Mouse (Mus musculus) regulatory T cell (primary cell): Measurements from ENCODE around the gene Kdm1b.

ENCODE experiments used
- in situ Hi-C: fragments of 300-600 bp; cut with MboI, MseI; formaldehyde crosslinking; loops from one replicate; pipeline ENCODE4 v1.15.1; 2025; ENCODE audit warnings: high pct_unique_total_duplicates

The Kdm1b gene

GRCm38 (mm10) chr13:47043030-47043680 lies at the start of gene Kdm1b:
Gene Kdm1b, plus strand, starts transcription at chr13:47043499.
- in situ Hi-C loops = no loop called here

GRCm38 (mm10) chr13:46997355-46997754 lies 45.9 kb upstream of the Kdm1b start:
- in situ Hi-C loops = no loop called here

- in situ Hi-C loops = no loop called here
Observed at GRCm38 (mm10) chr13:46999498-46999897, 43.8 kb upstream of the Kdm1b start.

- in situ Hi-C loops = no loop called here
Observed at GRCm38 (mm10) chr13:47001590-47001989, 41.7 kb upstream of the Kdm1b start.

- in situ Hi-C loops = loop anchor here (5.0 kb wide), 1 partner anchor 61 kb away; no protein-coding TSS in a partner anchor
Observed at GRCm38 (mm10) chr13:47013740-47014139, 29.6 kb upstream of the Kdm1b start.

- in situ Hi-C loops = loop anchor here (5.0 kb wide), 1 partner anchor 62 kb away; no protein-coding TSS in a partner anchor
Observed at GRCm38 (mm10) chr13:47014334-47015194, 28.7 kb upstream of the Kdm1b start, which contains the start of gene Nhlrc1. Gene Nhlrc1, minus strand, starts transcription at chr13:47014850.

GRCm38 (mm10) chr13:47015195-47015501 lies 28.2 kb upstream of the Kdm1b start:
- in situ Hi-C loops = no loop called here

- in situ Hi-C loops = no loop called here
Observed at GRCm38 (mm10) chr13:47017259-47017658, 26.0 kb upstream of the Kdm1b start.

- in situ Hi-C loops = no loop called here
Observed at GRCm38 (mm10) chr13:47019774-47020173, 23.5 kb upstream of the Kdm1b start.

- in situ Hi-C loops = no loop called here
Observed at GRCm38 (mm10) chr13:47020798-47021197, 22.5 kb upstream of the Kdm1b start.

GRCm38 (mm10) chr13:47030376-47031107 lies 12.8 kb upstream of the Kdm1b start:
- in situ Hi-C loops = no loop called here

GRCm38 (mm10) chr13:47033602-47034001 lies 9.7 kb upstream of the Kdm1b start:
- in situ Hi-C loops = no loop called here

- in situ Hi-C loops = no loop called here
Observed at GRCm38 (mm10) chr13:47037946-47038345, 5.4 kb upstream of the Kdm1b start.

- in situ Hi-C loops = no loop called here
Observed at GRCm38 (mm10) chr13:47040061-47040460, 3.2 kb upstream of the Kdm1b start.

- in situ Hi-C loops = no loop called here
Observed at GRCm38 (mm10) chr13:47042024-47042633, 1.2 kb upstream of the Kdm1b start.

- in situ Hi-C loops = no loop called here
Observed at GRCm38 (mm10) chr13:47043833-47044616, 726 bp downstream of the Kdm1b start.

GRCm38 (mm10) chr13:47044617-47044947 lies 1.3 kb downstream of the Kdm1b start, which contains the start of gene Tpmt:
Gene Tpmt, minus strand, starts transcription at chr13:47044737.
- in situ Hi-C loops = no loop called here

- in situ Hi-C loops = no loop called here
Observed at GRCm38 (mm10) chr13:47047996-47048395, 4.7 kb downstream of the Kdm1b start.

- in situ Hi-C loops = no loop called here
Observed at GRCm38 (mm10) chr13:47050009-47050408, 6.7 kb downstream of the Kdm1b start.

- in situ Hi-C loops = no loop called here
Observed at GRCm38 (mm10) chr13:47053971-47054370, 10.7 kb downstream of the Kdm1b start.

GRCm38 (mm10) chr13:47056126-47056525 lies 12.8 kb downstream of the Kdm1b start:
- in situ Hi-C loops = no loop called here
